Comparison of ENCODE assay signal across 8 mouse cellular contexts in genomic region chr10:80100982-80101381, GRCm38 (mm10). TPM values are rescaled to one million over a fixed set of nuclear protein-coding genes. Genes with fewer than 3 reads are reported as not detected.
DNase-seq lines count a peak whose midpoint lies in the region; ATAC-seq and TF ChIP-seq lines count a peak whose summit lies in the region.

No protein-coding gene starts in this region.

- peaks cover 3 to 38% of the 10 kb centered on the region in 2 experiments for H3K36me3 ChIP-seq in CH12.LX (replicated peaks in 1 of 2; ENCODE audit: control insufficient read depth in 1 of 2, insufficient read depth in 1 of 2, low read length in 1 of 2)
- H3K36me3 ChIP-seq in heart, embryonic 13.5 days = no peaks in the 10 kb centered on the region
- H3K36me3 ChIP-seq in limb, embryonic 12.5 days = no peaks in the 10 kb centered on the region
- H3K36me3 ChIP-seq in neural tube, embryonic 14.5 days (ENCODE audit: control insufficient read depth, insufficient read depth, low read length) = no peaks in the 10 kb centered on the region

- no peak overlapping the region for H3K27ac ChIP-seq in CH12.LX (ENCODE audit: insufficient read depth, low read depth)
- 0 out of 2 replicates have a peak overlapping the region, but pooled peaks have one; percentile 12 for H3K27ac ChIP-seq in heart, embryonic 13.5 days (replicated peaks)
- H3K27ac ChIP-seq in limb, embryonic 12.5 days = no peak overlapping the region
- no peak overlapping the region for H3K27ac ChIP-seq in neural tube, embryonic 14.5 days (ENCODE audit: low read depth, low read length)

- TF ChIP-seq EP300 in CH12.LX (IDR thresholded peaks at IDR 0.05; ENCODE audit: low read length) = no peak

- H3K4me2 ChIP-seq in CH12.LX (ENCODE audit: insufficient read depth, low read depth, poor library complexity, severe bottlenecking) = peak overlapping the region; percentile 87; the same call in 1 of the 2 replicates
- H3K4me2 ChIP-seq in heart, embryonic 13.5 days = peak overlapping the region; percentile 92
- H3K4me2 ChIP-seq in limb, embryonic 12.5 days = peak overlapping the region; percentile 94; the same call in 1 of the 2 replicates
- peak overlapping the region; percentile 88; the same call in 1 of the 2 replicates for H3K4me2 ChIP-seq in neural tube, embryonic 14.5 days (ENCODE audit: low read depth, low read length)

- POLR2A ChIA-PET in Patski (lab: Charles Lee) = interaction anchor here (0.5 to 2.8 kb wide), 5 partner anchors 10 to 173 kb away, joined by 3 to 11 read pairs (median 4); partner anchors contain the start of gene Stk11

- peaks cover 40% of the 10 kb centered on the region for H3K79me2 ChIP-seq in CH12.LX (replicated peaks; ENCODE audit: control insufficient read depth, extremely low read depth, insufficient read depth, poor library complexity, severe bottlenecking)

- DNase-seq in CH12.LX (ENCODE audit: extremely low read depth) = no peak
- DNase-seq in Patski (ENCODE audit: low read depth, low spot score) = no peak
- DNase-seq in right cerebral cortex, postnatal 36 days (ENCODE audit: low spot score in 2 of 2) = no peak
- DNase-seq in right cerebral cortex, postnatal 10 days (ENCODE audit: low spot score in 2 of 2) = no peak
- no peak for DNase-seq in cerebellum, postnatal 10 days

- TF ChIP-seq RAD21 in CH12.LX (IDR thresholded peaks at IDR 0.05; ENCODE audit: low read depth, low read length) = no peak

- no peaks in the 10 kb centered on the region for H3K9me3 ChIP-seq in CH12.LX (replicated peaks; ENCODE audit: low read length)
- no peaks in the 10 kb centered on the region for H3K9me3 ChIP-seq in heart, embryonic 13.5 days
- H3K9me3 ChIP-seq in limb, embryonic 12.5 days = no peaks in the 10 kb centered on the region
- H3K9me3 ChIP-seq in neural tube, embryonic 14.5 days (ENCODE audit: control insufficient read depth, low read length) = no peaks in the 10 kb centered on the region

- TF ChIP-seq POLR2A in CH12.LX (IDR thresholded peaks at IDR 0.05; ENCODE audit: low read depth, low read length) = no peak

- TF ChIP-seq CTCF in CH12.LX (conservative IDR thresholded peaks at IDR 0.05 in 1 of 2, IDR thresholded peaks at IDR 0.05 in 1 of 2; ENCODE audit: low read depth in 2 of 2, low read length in 2 of 2) = no peak
- no peak for TF ChIP-seq CTCF in Patski (IDR thresholded peaks at IDR 0.05)

- H3K4me1 ChIP-seq in CH12.LX (ENCODE audit: control insufficient read depth in 1 of 2, insufficient read depth in 2 of 2) = peaks cover 27 to 83% of the 10 kb centered on the region in 2 experiments
- peaks cover 66% of the 10 kb centered on the region for H3K4me1 ChIP-seq in heart, embryonic 13.5 days
- peaks cover 34% of the 10 kb centered on the region for H3K4me1 ChIP-seq in limb, embryonic 12.5 days (replicated peaks)
- H3K4me1 ChIP-seq in neural tube, embryonic 14.5 days (ENCODE audit: control insufficient read depth, insufficient read depth, low read length) = peaks cover 8% of the 10 kb centered on the region

- 44% methylated on average over 11 of the region's 11 CpGs for WGBS in heart, embryonic 13.5 days
- 70% methylated on average over 11 of the region's 11 CpGs for WGBS in limb, embryonic 12.5 days
- WGBS in neural tube, embryonic 14.5 days = 68% methylated on average over 11 of the region's 11 CpGs

- H3K9ac ChIP-seq in CH12.LX (ENCODE audit: insufficient read depth, low read depth) = no peak overlapping the region; the same call in 1 of the 2 replicates
- peak overlapping the region; percentile 96 for H3K9ac ChIP-seq in heart, embryonic 13.5 days
- no peak overlapping the region for H3K9ac ChIP-seq in limb, embryonic 12.5 days (replicated peaks)
- H3K9ac ChIP-seq in neural tube, embryonic 14.5 days (replicated peaks; ENCODE audit: low read depth, low read length) = no peak overlapping the region

- in situ Hi-C loops in CH12.LX (cut with MboI; ENCODE audit: low pct_ligation_motif_present, low pct_unique_long_range_greater_than_20kb, low sequenced_read_pairs) (no loop called here), Patski (cut with MboI; ENCODE audit: low pct_unique_long_range_greater_than_20kb) (no loop called here)

- H3K27me3 ChIP-seq in CH12.LX (replicated peaks) (no peaks in the 10 kb centered on the region), Patski (no peaks in the 10 kb centered on the region)
- no peaks in the 10 kb centered on the region for H3K27me3 ChIP-seq in heart, embryonic 13.5 days (replicated peaks)
- no peaks in the 10 kb centered on the region for H3K27me3 ChIP-seq in limb, embryonic 12.5 days
- no peaks in the 10 kb centered on the region for H3K27me3 ChIP-seq in neural tube, embryonic 14.5 days (ENCODE audit: control insufficient read depth, insufficient read depth, low read length)

- peak; percentile 36 for ATAC-seq in Patski
- no peak for ATAC-seq in heart, embryonic 13.5 days (ENCODE audit: extremely low read depth, insufficient number of reproducible peaks, low FRiP score, low TSS enrichment)
- no peak for ATAC-seq in limb, embryonic 12.5 days (ENCODE audit: insufficient number of reproducible peaks, insufficient read depth, low FRiP score, low TSS enrichment, low read depth)
- ATAC-seq in neural tube, embryonic 14.5 days (ENCODE audit: low read depth) = no peak

- dilution Hi-C loops in CH12.LX (cut with MboI; ENCODE audit: extremely low pct_ligation_motif_present, extremely low pct_unique_long_range_greater_than_20kb, low sequenced_read_pairs) = no loop called here

- no peak overlapping the region for H3K4me3 ChIP-seq in CH12.LX (replicated peaks in 1 of 3; ENCODE audit: low read depth in 2 of 3, low read length in 2 of 3, poor library complexity in 1 of 3)
- H3K4me3 ChIP-seq in heart, embryonic 13.5 days = peak overlapping the region; percentile 96; the same call in 1 of the 2 replicates
- peak overlapping the region; percentile 91 for H3K4me3 ChIP-seq in limb, embryonic 12.5 days (replicated peaks)
- H3K4me3 ChIP-seq in neural tube, embryonic 14.5 days (ENCODE audit: low read depth, low read length) = no peak overlapping the region

- CTCF ChIA-PET in Patski (lab: Charles Lee) = no interaction called here

TF ChIP-seq in CH12.LX, 34 proteins besides CTCF, POLR2A, EP300 and RAD21:
- TF ChIP-seq MYC (IDR thresholded peaks at IDR 0.05; ENCODE audit: low read depth, low read length) (no peak), NRF1 (IDR thresholded peaks at IDR 0.05; ENCODE audit: low read depth, low read length) (no peak), GABPA (IDR thresholded peaks at IDR 0.05; ENCODE audit: insufficient replicate concordance, low read depth, low read length) (no peak)

RNA-seq across cellular contexts. Expression of gene Sbno2, which starts 4.4 kb away (rescaled TPM):
- total RNA-seq in CH12.LX (2012; rRNA removed) (20.7 and 22.6 TPM in 2 replicates), CH12.LX (2014; rRNA removed) (9.0 and 9.7 TPM in 2 replicates)
- polyA plus RNA-seq in CH12.LX (2012; ENCODE audit: insufficient read length, low read depth) (21.1 and 24.2 TPM in 2 replicates), Patski (2021) (181 TPM)
- 9.1 and 10.1 TPM in 2 replicates for polyA plus RNA-seq in heart, embryonic 13.5 days (2015; fragmentation: Nextera tagmentation; extraction: Ambion mirVana)
- polyA plus RNA-seq in limb, embryonic 12.5 days (2016; fragmentation: Nextera tagmentation; extraction: Ambion mirVana) = 13.9 and 14.4 TPM in 2 replicates
- 12.9 and 13.3 TPM in 2 replicates for polyA plus RNA-seq in neural tube, embryonic 14.5 days (2014; fragmentation: Nextera tagmentation; extraction: Ambion mirVana)

RNA-seq across cellular contexts. Expression of gene Stk11, which starts 14.6 kb away (rescaled TPM):
- total RNA-seq in CH12.LX (2012; rRNA removed) (64.8 and 65.9 TPM in 2 replicates), CH12.LX (2014; rRNA removed) (47.4 and 48.5 TPM in 2 replicates)
- polyA plus RNA-seq in CH12.LX (2012; ENCODE audit: insufficient read length, low read depth) (93.4 and 94.9 TPM in 2 replicates), Patski (2021) (140 TPM)
- polyA plus RNA-seq in heart, embryonic 13.5 days (2015; fragmentation: Nextera tagmentation; extraction: Ambion mirVana) = 12.0 and 13.0 TPM in 2 replicates
- polyA plus RNA-seq in limb, embryonic 12.5 days (2016; fragmentation: Nextera tagmentation; extraction: Ambion mirVana) = 16.1 and 18.1 TPM in 2 replicates
- polyA plus RNA-seq in neural tube, embryonic 14.5 days (2014; fragmentation: Nextera tagmentation; extraction: Ambion mirVana) = 21.3 and 26.0 TPM in 2 replicates

RNA-seq across cellular contexts. Expression of gene Atp5d, which starts 37.5 kb away (rescaled TPM):
- total RNA-seq in CH12.LX (2012; rRNA removed) = 270 and 326 TPM in 2 replicates
- 85.8 and 106 TPM in 2 replicates for total RNA-seq in CH12.LX (2014; rRNA removed)
- 306 and 352 TPM in 2 replicates for polyA plus RNA-seq in CH12.LX (2012; ENCODE audit: insufficient read length, low read depth)
- polyA plus RNA-seq in Patski (2021) = 475 TPM
- 808 and 893 TPM in 2 replicates for polyA plus RNA-seq in heart, embryonic 13.5 days (2015; fragmentation: Nextera tagmentation; extraction: Ambion mirVana)
- polyA plus RNA-seq in limb, embryonic 12.5 days (2016; fragmentation: Nextera tagmentation; extraction: Ambion mirVana) = 460 and 465 TPM in 2 replicates
- polyA plus RNA-seq in neural tube, embryonic 14.5 days (2014; fragmentation: Nextera tagmentation; extraction: Ambion mirVana) = 472 and 519 TPM in 2 replicates

RNA-seq across cellular contexts. Expression of gene Cbarp, which starts 39.7 kb away (rescaled TPM):
- total RNA-seq in CH12.LX (2012; rRNA removed) (2.3 and 2.6 TPM in 2 replicates), CH12.LX (2014; rRNA removed) (0.09 and 0.19 TPM in 2 replicates)
- polyA plus RNA-seq in CH12.LX (2012; ENCODE audit: insufficient read length, low read depth) (1.7 and 2.4 TPM in 2 replicates), Patski (2021) (30.0 TPM)
- 1.6 and 2.5 TPM in 2 replicates for polyA plus RNA-seq in heart, embryonic 13.5 days (2015; fragmentation: Nextera tagmentation; extraction: Ambion mirVana)
- 4.9 and 5.6 TPM in 2 replicates for polyA plus RNA-seq in limb, embryonic 12.5 days (2016; fragmentation: Nextera tagmentation; extraction: Ambion mirVana)
- polyA plus RNA-seq in neural tube, embryonic 14.5 days (2014; fragmentation: Nextera tagmentation; extraction: Ambion mirVana) = 82.2 and 101 TPM in 2 replicates

RNA-seq across cellular contexts. Expression of gene Midn, which starts 47.1 kb away (rescaled TPM):
- 11.6 and 16.2 TPM in 2 replicates for total RNA-seq in CH12.LX (2012; rRNA removed)
- 3.9 and 4.7 TPM in 2 replicates for total RNA-seq in CH12.LX (2014; rRNA removed)
- polyA plus RNA-seq in CH12.LX (2012; ENCODE audit: insufficient read length, low read depth) = 25.2 and 33.2 TPM in 2 replicates
- polyA plus RNA-seq in Patski (2021) = 116 TPM
- polyA plus RNA-seq in heart, embryonic 13.5 days (2015; fragmentation: Nextera tagmentation; extraction: Ambion mirVana) = 15.6 and 15.7 TPM in 2 replicates
- polyA plus RNA-seq in limb, embryonic 12.5 days (2016; fragmentation: Nextera tagmentation; extraction: Ambion mirVana) = 30.6 and 38.0 TPM in 2 replicates
- polyA plus RNA-seq in neural tube, embryonic 14.5 days (2014; fragmentation: Nextera tagmentation; extraction: Ambion mirVana) = 38.8 and 39.8 TPM in 2 replicates

Comparison
In these comparisons a context has a peak if more than half of its experiments do, and no peak if none do; other contexts are left out.
1. H3K4me3 ChIP-seq: peak in heart, embryonic 13.5 days (single experiment) and limb, embryonic 12.5 days (single experiment); none in CH12.LX (0 of 3) and neural tube, embryonic 14.5 days (single experiment).
2. Peak in every context shown above with its lines, with median percentiles within 50 percentile points of each other: H3K4me2 ChIP-seq.